Mouse (Mus musculus) ES-Bruce4 (cell line): ENCODE measurements at regions not wholly inside any gene's neighbourhood (a gene's known extent, or its start where the extent isn't known, plus 50 kb on each side); places are given as distances from the start of the nearest gene placed in this dataset.
A peak's percentile ranks its signal among the peaks of the same experiment; 100 is the strongest.

Experiments
- H3K27ac ChIP-seq: 2 replicates; pipeline ENCODE4 v1.5.1; 2012; ENCODE audit warnings: low read length, inconsistent platforms; ENCODE audit not compliant: insufficient read depth
- H3K27me3 ChIP-seq: 2 replicates; pipeline ENCODE4 v1.6.1; 2012; ENCODE audit warnings: mild to moderate bottlenecking, low read length, inconsistent platforms; ENCODE audit not compliant: control insufficient read depth, poor library complexity, insufficient read depth, severe bottlenecking
- H3K36me3 ChIP-seq: 2 replicates; pipeline ENCODE4 v1.6.1; 2012; ENCODE audit warnings: inconsistent platforms, mild to moderate bottlenecking, low read length, moderate library complexity; ENCODE audit not compliant: control insufficient read depth, poor library complexity, insufficient read depth, severe bottlenecking
- H3K4me1 ChIP-seq: one replicate; pipeline ENCODE4 v1.8.1; 2011; ENCODE audit warnings: low read length; ENCODE audit not compliant: control insufficient read depth, insufficient read depth
- H3K4me3 ChIP-seq: 2 replicates; pipeline ENCODE4 v1.5.1; 2011; ENCODE audit warnings: low read depth, mild to moderate bottlenecking, low read length
- H3K9ac ChIP-seq: 2 replicates; pipeline ENCODE4 v1.6.1; 2012; ENCODE audit warnings: low read depth, mild to moderate bottlenecking, inconsistent platforms; ENCODE audit not compliant: poor library complexity, severe bottlenecking
- H3K9me3 ChIP-seq: replicated peaks from 2 replicates; pipeline ENCODE4 v1.6.1; 2012; ENCODE audit warnings: mild to moderate bottlenecking, low read length, inconsistent platforms; ENCODE audit not compliant: control insufficient read depth, poor library complexity, insufficient read depth, severe bottlenecking
- CTCF ChIP-seq: IDR thresholded peaks from one replicate; pipeline ENCODE4 v1.8.1; 2011; ENCODE audit warnings: low read depth, low read length
- EP300 ChIP-seq: IDR thresholded peaks from 2 replicates; pipeline ENCODE4 v1.6.1; 2011; ENCODE audit warnings: low read depth, low read length; ENCODE audit not compliant: insufficient read depth
- POLR2A ChIP-seq: IDR thresholded peaks from one replicate; pipeline ENCODE4 v1.8.1; 2011; ENCODE audit warnings: low read length; ENCODE audit not compliant: insufficient read depth

DNA sequence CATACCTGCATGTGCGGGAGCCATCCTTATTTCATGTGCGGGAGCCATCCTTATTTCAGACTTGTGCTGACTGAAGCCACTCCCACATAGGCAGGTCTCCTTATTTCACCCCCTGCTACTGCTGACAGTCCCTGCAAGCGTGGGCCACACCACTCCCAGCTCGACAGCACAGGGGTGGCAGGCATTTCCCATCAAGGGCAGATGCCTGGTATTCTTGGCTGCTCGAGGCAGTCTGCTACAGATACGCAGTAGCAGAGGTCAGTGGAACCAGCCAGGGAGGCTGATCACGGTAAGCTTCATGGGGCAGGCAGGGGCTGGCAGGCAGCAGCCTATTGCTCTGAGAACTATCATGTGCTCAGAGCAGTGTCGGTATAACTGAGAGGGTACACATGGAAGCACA lies 215.6 kb downstream of the Mroh4 start:
- no peak for TF ChIP-seq EP300
- no peak for TF ChIP-seq POLR2A
- TF ChIP-seq CTCF, result no peak
- Histone ChIP-seq H3K27ac (no peak overlapping the region), H3K9me3 (no peaks in the 10 kb centered on the region), H3K4me3 (no peak overlapping the region), H3K4me1 (no peaks in the 10 kb centered on the region), H3K27me3 (no peaks in the 10 kb centered on the region), H3K9ac (no peak overlapping the region), H3K36me3 (no peaks in the 10 kb centered on the region)

DNA sequence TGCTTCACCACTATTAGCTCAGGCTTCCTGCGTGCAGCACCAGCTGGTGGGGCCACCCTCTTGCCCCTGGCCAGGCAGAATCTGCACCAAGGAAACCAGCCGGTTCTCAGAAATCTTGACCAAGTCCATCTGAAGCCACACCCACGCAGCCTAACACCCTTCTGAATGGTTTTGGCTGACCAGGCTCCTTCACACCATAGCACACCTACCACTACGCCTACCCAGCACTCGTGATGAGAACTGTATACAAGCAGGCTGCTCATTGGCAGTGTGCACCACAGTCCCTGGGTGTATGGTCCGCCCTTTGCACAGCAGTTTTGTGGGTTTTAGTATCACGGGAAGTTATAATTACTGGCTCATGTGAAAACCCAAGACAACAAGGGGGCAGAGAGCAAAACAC lies 217.5 kb downstream of the Mroh4 start:
- no peaks in the 10 kb centered on the region for H3K36me3 ChIP-seq
- no peaks in the 10 kb centered on the region for H3K9me3 ChIP-seq
- no peaks in the 10 kb centered on the region for H3K27me3 ChIP-seq
- TF ChIP-seq EP300 (no peak), CTCF (no peak), POLR2A (no peak)
- H3K27ac ChIP-seq, result no peak overlapping the region
- H3K4me1 ChIP-seq, result no peaks in the 10 kb centered on the region
- no peak overlapping the region for H3K4me3 ChIP-seq
- no peak overlapping the region for H3K9ac ChIP-seq

GRCm38 (mm10) chr15:74413217-74413616 lies 222.9 kb downstream of the Mroh4 start:
- H3K36me3 ChIP-seq, result no peaks in the 10 kb centered on the region
- H3K27me3 ChIP-seq, result no peaks in the 10 kb centered on the region
- no peaks in the 10 kb centered on the region for H3K4me1 ChIP-seq
- TF ChIP-seq EP300 (no peak), CTCF (no peak), POLR2A (no peak)
- no peaks in the 10 kb centered on the region for H3K9me3 ChIP-seq
- H3K4me3 ChIP-seq, result no peak overlapping the region
- H3K9ac ChIP-seq, result no peak overlapping the region
- H3K27ac ChIP-seq, result no peak overlapping the region

DNA sequence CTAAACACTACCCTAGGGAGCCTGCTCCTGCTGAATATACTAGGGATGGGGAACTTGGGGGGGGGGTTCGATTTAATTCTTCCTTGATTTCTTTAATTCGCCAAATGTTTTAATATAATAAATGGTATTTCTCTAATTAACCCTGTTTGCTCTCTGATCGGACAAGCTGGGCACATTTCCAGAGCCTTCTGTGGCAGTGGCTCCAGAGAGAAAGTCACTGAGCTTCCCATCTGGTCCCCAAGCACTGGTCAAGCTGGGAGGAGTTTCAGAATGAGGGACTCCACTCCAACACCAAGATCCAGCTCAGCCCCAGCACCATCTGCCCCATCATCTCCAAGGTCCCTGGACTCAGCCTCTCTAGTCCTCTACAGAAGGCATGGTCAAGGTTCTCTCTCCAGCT lies 223.9 kb downstream of the Mroh4 start:
- TF ChIP-seq EP300, result no peak
- TF ChIP-seq CTCF, result no peak
- TF ChIP-seq POLR2A, result no peak
- Histone ChIP-seq H3K4me3 (no peak overlapping the region), H3K27me3 (no peaks in the 10 kb centered on the region), H3K27ac (no peak overlapping the region), H3K36me3 (no peaks in the 10 kb centered on the region), H3K9ac (no peak overlapping the region), H3K9me3 (no peaks in the 10 kb centered on the region), H3K4me1 (no peaks in the 10 kb centered on the region)

- no peak overlapping the region for H3K27ac ChIP-seq
- no peaks in the 10 kb centered on the region for H3K27me3 ChIP-seq
- no peaks in the 10 kb centered on the region for H3K36me3 ChIP-seq
- H3K9me3 ChIP-seq, result no peaks in the 10 kb centered on the region
- no peak overlapping the region for H3K9ac ChIP-seq
- TF ChIP-seq EP300, result no peak
- TF ChIP-seq CTCF, result peak; percentile 89
- H3K4me3 ChIP-seq, result no peak overlapping the region
- no peaks in the 10 kb centered on the region for H3K4me1 ChIP-seq
Observed at GRCm38 (mm10) chr15:74411097-74411496, 225.1 kb downstream of the Mroh4 start.

DNA sequence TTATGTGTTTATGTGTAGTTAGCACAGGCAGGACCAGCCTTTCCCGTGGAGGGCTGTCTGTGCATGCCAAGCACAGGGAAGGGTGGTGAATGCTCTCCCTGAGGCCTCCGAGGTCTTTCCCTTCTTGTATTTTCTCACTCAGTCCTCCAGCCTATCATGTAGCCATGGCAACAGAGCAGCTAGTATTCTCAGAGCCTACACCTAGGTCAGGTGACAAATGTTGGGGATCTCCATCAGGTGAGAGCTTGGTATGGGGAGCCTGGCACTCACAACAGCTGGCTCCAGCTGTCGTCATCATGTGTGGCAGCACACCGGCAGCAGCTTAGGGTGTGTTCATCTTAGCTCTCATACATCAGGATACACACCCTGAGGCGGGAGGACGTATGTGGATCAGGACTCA lies 231.3 kb downstream of the Mroh4 start:
- Histone ChIP-seq H3K36me3 (no peaks in the 10 kb centered on the region), H3K9me3 (no peaks in the 10 kb centered on the region), H3K9ac (no peak overlapping the region), H3K4me1 (no peaks in the 10 kb centered on the region), H3K4me3 (no peak overlapping the region), H3K27ac (no peak overlapping the region), H3K27me3 (no peaks in the 10 kb centered on the region)
- TF ChIP-seq POLR2A (no peak), EP300 (no peak), CTCF (no peak)
